Mouse (Mus musculus) MEL (cell line): ENCODE data around the gene Luzp2. TPM values are rescaled to one million over a fixed set of nuclear protein-coding genes. Genes with fewer than 3 reads are reported as not detected.

Experiments
- DNase-seq: peaks from one replicate; pipeline ENCODE4 v3.0.0; 2011; ENCODE audit warnings: low read depth, low spot score
- H3K27ac ChIP-seq: 2 replicates; pipeline ENCODE4 v1.5.1; 2012; ENCODE audit warnings: low read depth, mild to moderate bottlenecking, control low read depth, low read length, moderate library complexity; ENCODE audit not compliant: control insufficient read depth
- H3K27me3 ChIP-seq, 2 experiments: fragments of 150-350 bp in 1 of 2; sonication (generic) in 1 of 2; 2 replicates each; pipeline ENCODE4 v1.6.1; 2012; ENCODE audit warnings: low read length in 2 of 2, mild to moderate bottlenecking in 2 of 2, improper control_type of control experiment in 1 of 2, moderate library complexity in 1 of 2; ENCODE audit not compliant: insufficient read depth in 2 of 2, control insufficient read depth in 1 of 2
- H3K36me3 ChIP-seq, 2 experiments: 2 replicates each; pipeline ENCODE4 v1.6.1; 2012 to 2014; ENCODE audit warnings: low read length in 2 of 2, improper control_type of control experiment in 1 of 2, inconsistent platforms in 1 of 2, mild to moderate bottlenecking in 1 of 2; ENCODE audit not compliant: insufficient read depth in 2 of 2, control insufficient read depth in 1 of 2
- H3K4me1 ChIP-seq, 2 experiments: fragments of 150-350 bp in 1 of 2; sonication (generic) in 1 of 2; 2 replicates each; pipeline ENCODE4 v1.6.1; 2012; ENCODE audit warnings: low read length in 2 of 2, improper control_type of control experiment in 1 of 2, mild to moderate bottlenecking in 1 of 2; ENCODE audit not compliant: insufficient read depth in 2 of 2, control insufficient read depth in 1 of 2
- H3K4me3 ChIP-seq, 2 experiments: fragments of 150-350 bp in 1 of 2; sonication (generic) in 1 of 2; 2 replicates each; pipeline ENCODE4 v1.5.1; 2012; ENCODE audit warnings: low read depth in 2 of 2, low read length in 2 of 2, mild to moderate bottlenecking in 2 of 2, moderate library complexity in 2 of 2, control low read depth in 1 of 2, improper control_type of control experiment in 1 of 2; ENCODE audit not compliant: control insufficient read depth in 1 of 2, insufficient read depth in 1 of 2
- H3K79me2 ChIP-seq: 2 replicates; pipeline ENCODE4 v1.6.1; 2012; ENCODE audit warnings: mild to moderate bottlenecking, low read length, moderate library complexity; ENCODE audit not compliant: control insufficient read depth, poor library complexity, insufficient read depth
- H3K9ac ChIP-seq: 2 replicates; pipeline ENCODE4 v1.6.1; 2012; ENCODE audit warnings: low read depth, mild to moderate bottlenecking, control low read depth, low read length, moderate library complexity; ENCODE audit not compliant: control insufficient read depth, poor library complexity, severe bottlenecking
- H3K9me3 ChIP-seq: fragments of 150-350 bp; sonication (generic); replicated peaks from 2 replicates; pipeline ENCODE4 v1.6.1; 2012; ENCODE audit warnings: mild to moderate bottlenecking, low read length, improper control_type of control experiment, moderate library complexity; ENCODE audit not compliant: insufficient read depth
- E2F4 ChIP-seq: IDR thresholded peaks from 2 replicates; pipeline ENCODE4 v1.6.1; 2011; ENCODE audit warnings: low read depth, low read length, improper control_type of control experiment, borderline replicate concordance
- ETS1 ChIP-seq: IDR thresholded peaks from 2 replicates; pipeline ENCODE4 v1.6.1; 2012; ENCODE audit warnings: low read depth, mild to moderate bottlenecking, inconsistent platforms, low read length, improper control_type of control experiment, moderate library complexity
- GABPA ChIP-seq: IDR thresholded peaks from 2 replicates; pipeline ENCODE4 v1.6.1; 2012; ENCODE audit warnings: low read depth, mild to moderate bottlenecking, inconsistent platforms, low read length, improper control_type of control experiment, moderate library complexity
- MEF2A ChIP-seq: IDR thresholded peaks from 2 replicates; pipeline ENCODE4 v1.6.1; 2014; ENCODE audit warnings: low read depth, mild to moderate bottlenecking, inconsistent platforms, low read length, improper control_type of control experiment; ENCODE audit not compliant: poor library complexity, insufficient replicate concordance, severe bottlenecking; ENCODE audit errors: extremely low read depth
- MYB ChIP-seq: IDR thresholded peaks from 2 replicates; pipeline ENCODE4 v1.6.1; 2011; ENCODE audit warnings: mild to moderate bottlenecking, low read depth, low read length, improper control_type of control experiment
- NELFE ChIP-seq: IDR thresholded peaks from 2 replicates; pipeline ENCODE4 v1.6.1; 2011; ENCODE audit warnings: low read depth, low read length, improper control_type of control experiment
- NRF1 ChIP-seq: IDR thresholded peaks from 2 replicates; pipeline ENCODE4 v1.6.1; 2014; ENCODE audit warnings: low read depth, mild to moderate bottlenecking, inconsistent platforms, low read length, improper control_type of control experiment, moderate library complexity; ENCODE audit not compliant: poor library complexity, insufficient read depth, severe bottlenecking
- POLR2A ChIP-seq, 2 experiments: IDR thresholded peaks; 2 replicates each; pipeline ENCODE4 v1.6.1; 2011 to 2012; ENCODE audit warnings: low read length in 2 of 2, mild to moderate bottlenecking in 2 of 2, control low read depth in 1 of 2, improper control_type of control experiment in 1 of 2, low read depth in 1 of 2, moderate library complexity in 1 of 2; ENCODE audit not compliant: control insufficient read depth in 1 of 2, insufficient read depth in 1 of 2, poor library complexity in 1 of 2
- RAD21 ChIP-seq: IDR thresholded peaks from 2 replicates; pipeline ENCODE4 v1.6.1; 2011; ENCODE audit warnings: mild to moderate bottlenecking, low read depth, low read length, improper control_type of control experiment
- RCOR1 ChIP-seq: IDR thresholded peaks from 2 replicates; pipeline ENCODE4 v1.6.1; 2012; ENCODE audit warnings: low read depth, mild to moderate bottlenecking, inconsistent platforms, low read length, improper control_type of control experiment
- TCF12 ChIP-seq: IDR thresholded peaks from 2 replicates; pipeline ENCODE4 v1.6.1; 2014; ENCODE audit warnings: low read depth, mild to moderate bottlenecking, inconsistent platforms, low read length, improper control_type of control experiment, moderate library complexity
- USF2 ChIP-seq, 2 experiments: IDR thresholded peaks; 2 replicates each; pipeline ENCODE4 v1.6.1; 2011 to 2012; ENCODE audit warnings: improper control_type of control experiment in 2 of 2, low read length in 2 of 2, borderline replicate concordance in 1 of 2, inconsistent platforms in 1 of 2, low read depth in 1 of 2, mild to moderate bottlenecking in 1 of 2; ENCODE audit not compliant: insufficient read depth in 1 of 2
- ZKSCAN1 ChIP-seq: IDR thresholded peaks from 2 replicates; pipeline ENCODE4 v1.6.1; 2012; ENCODE audit warnings: low read depth, mild to moderate bottlenecking, inconsistent platforms, low read length, improper control_type of control experiment, moderate library complexity
- ZNF384 ChIP-seq: IDR thresholded peaks from 2 replicates; pipeline ENCODE4 v1.6.1; 2012; ENCODE audit warnings: low read depth, mild to moderate bottlenecking, inconsistent platforms, low read length, improper control_type of control experiment
- polyA plus RNA-seq, 2 experiments: library from polyadenylated mRNA; stranded (reverse) in 1 of 2; unstranded in 1 of 2; fragments of >175 nt in 1 of 2; fragments of >200 nt in 1 of 2; gene quantifications; 2 replicates each; pipeline versions ENCODE4 v1.2.1 to v1.2.4; 2012; ENCODE audit warnings: low replicate concordance in 2 of 2, low read depth in 1 of 2; ENCODE audit not compliant: insufficient read length in 2 of 2, insufficient read depth in 1 of 2, missing spikeins in 1 of 2
- total RNA-seq: library from RNA; depleted of rRNA; stranded (reverse); fragments of 300-350 nt; gene quantifications from 2 replicates; pipeline ENCODE4 v1.2.3, GENCODE M21; 2012

Luzp2 gene
- total and polyA plus RNA-seq, 3 experiments: not detected

GRCm38 (mm10) chr7:54909958-54910357, 74.7 kb downstream of the Luzp2 start:
- no peak for DNase-seq
- TF ChIP-seq NRF1: no peak
- no peak for TF ChIP-seq ZKSCAN1
- Histone ChIP-seq H3K79me2 (no peaks in the 10 kb centered on the region), H3K27me3 (no peaks in the 10 kb centered on the region), H3K4me1 (peaks cover 7 to 8% of the 10 kb centered on the region in 2 experiments; a peak in 3 of 4 replicates), H3K27ac (no peak overlapping the region), H3K9ac (no peak overlapping the region), H3K9me3 (no peaks in the 10 kb centered on the region), H3K4me3 (no peak overlapping the region), H3K36me3 (peaks cover 0 to 10% of the 10 kb centered on the region in 2 experiments; a peak in 2 of 4 replicates)

DNA sequence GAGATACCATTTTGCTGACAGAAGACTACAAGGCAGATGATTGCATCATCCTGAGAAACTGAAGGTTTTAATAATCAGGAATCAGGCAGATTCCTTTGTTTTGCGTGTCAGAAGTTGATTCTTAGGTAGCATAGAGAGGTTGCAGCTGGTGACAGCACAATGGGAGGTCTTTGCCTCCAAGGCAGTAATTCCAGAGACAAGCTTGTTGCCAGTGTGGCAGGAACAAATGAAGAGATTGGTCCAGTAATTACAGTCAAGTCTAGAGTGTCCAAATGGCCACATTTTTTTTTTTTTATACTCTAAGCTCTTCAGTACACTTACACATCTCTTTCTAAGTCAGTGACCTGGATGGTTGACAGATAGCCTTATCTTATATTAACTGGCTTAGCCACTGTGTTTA, 78.7 kb downstream of the Luzp2 start:
- DNase-seq: peak; percentile 23
- Histone ChIP-seq H3K36me3 (peaks cover 0 to 10% of the 10 kb centered on the region in 2 experiments; a peak in 2 of 4 replicates), H3K27ac (peak overlapping the region; percentile 41; the same call in 1 of the 2 replicates), H3K79me2 (no peaks in the 10 kb centered on the region)
- TF ChIP-seq RCOR1 (no peak), TCF12 (no peak), ZNF384 (peak; percentile 37; the same call in 1 of the 2 replicates), RAD21 (no peak), MEF2A (no peak), GABPA (no peak), POLR2A (IDR thresholded peaks at IDR 0.05; ENCODE audit: control insufficient read depth in 1 of 2, insufficient read depth in 1 of 2, low read depth in 1 of 2, low read length in 2 of 2, poor library complexity in 1 of 2) (no peak), USF2 (IDR thresholded peaks at IDR 0.05; ENCODE audit: borderline replicate concordance in 1 of 2, insufficient read depth in 1 of 2, low read depth in 1 of 2, low read length in 2 of 2) (no peak), MYB (no peak), NELFE (no peak), ETS1 (peak; percentile 14; the same call in 1 of the 2 replicates)
- TF ChIP-seq, all 39 proteins: peak for 2
- Histone ChIP-seq H3K4me3 (no peak overlapping the region), H3K9me3 (no peaks in the 10 kb centered on the region), H3K4me1 (peaks cover 7 to 8% of the 10 kb centered on the region in 2 experiments; a peak in 3 of 4 replicates), H3K27me3 (no peaks in the 10 kb centered on the region), H3K9ac (no peak overlapping the region)

- DNase-seq: peak; percentile 22
- Histone ChIP-seq H3K4me3 (no peak overlapping the region), H3K27me3 (no peaks in the 10 kb centered on the region), H3K9me3 (no peaks in the 10 kb centered on the region), H3K27ac (no peak overlapping the region), H3K4me1 (no peaks in the 10 kb centered on the region; a peak in 1 of 4 replicates), H3K9ac (no peak overlapping the region), H3K79me2 (no peaks in the 10 kb centered on the region), H3K36me3 (no peaks in the 10 kb centered on the region)
- no peak for TF ChIP-seq E2F4
These were observed 86.7 kb downstream of the Luzp2 start for GRCm38 (mm10) chr7:54921991-54922390.
